9 mouse cellular contexts compared by ENCODE assay signal in genomic region chr7:25402671-25403101, GRCm38 (mm10). TPM values are rescaled to one million over a fixed set of nuclear protein-coding genes. Genes with fewer than 3 reads are reported as not detected.
DNase-seq lines count a peak whose midpoint lies in the region; ATAC-seq and TF ChIP-seq lines count a peak whose summit lies in the region.
"Had no signal": no experiment of that assay in that cellular context is flagged by ENCODE, and none has a peak within 500 bp of the region (broad histone marks: within the 10 kb centered on the region; RNA-seq: fewer than 3 reads in every experiment).

No protein-coding gene starts in this region.

- no peaks in the 10 kb centered on the region for H3K36me3 ChIP-seq in heart, embryonic 16.5 days (ENCODE audit: control insufficient read depth, insufficient read depth)
- no peaks in the 10 kb centered on the region for H3K36me3 ChIP-seq in limb, embryonic 13.5 days

- H3K4me2 ChIP-seq in heart, embryonic 16.5 days (ENCODE audit: low read depth, low read length): no peak overlapping the region
- no peak overlapping the region; the same call in 1 of the 2 replicates for H3K4me2 ChIP-seq in limb, embryonic 13.5 days (replicated peaks)

- 0% methylated on average over 2 of the region's 2 CpGs for WGBS in heart, embryonic 16.5 days
- 2% methylated on average over 2 of the region's 2 CpGs for WGBS in limb, embryonic 13.5 days
- WGBS in olfactory bulb, adult 2 months: 4% methylated on average over 2 of the region's 2 CpGs

- H3K27ac ChIP-seq in heart, embryonic 16.5 days (ENCODE audit: low read length): no peak overlapping the region
- H3K27ac ChIP-seq in limb, embryonic 13.5 days: peak overlapping the region; percentile 65; the same call in 1 of the 2 replicates
- H3K27ac ChIP-seq in olfactory bulb, adult 2 months (ENCODE audit: insufficient read depth, low read depth, low read length): no peak overlapping the region

- no peak for ATAC-seq in cerebellum, adult (ENCODE audit: insufficient number of reproducible peaks, low FRiP score, low TSS enrichment)
- peak; percentile 41; the same call in 1 of the 2 replicates for ATAC-seq in heart, embryonic 16.5 days (replicated peaks; ENCODE audit: extremely low read depth, insufficient read depth, low FRiP score)
- ATAC-seq in limb, embryonic 13.5 days (ENCODE audit: low FRiP score, low read depth): no peak

- no peak overlapping the region for H3K9ac ChIP-seq in heart, embryonic 16.5 days (ENCODE audit: low read length)
- H3K9ac ChIP-seq in limb, embryonic 13.5 days: no peak overlapping the region

- H3K4me3 ChIP-seq in heart, embryonic 16.5 days (ENCODE audit: low read length): no peak overlapping the region
- H3K4me3 ChIP-seq in limb, embryonic 13.5 days: no peak overlapping the region
- no peak overlapping the region for H3K4me3 ChIP-seq in olfactory bulb, adult 2 months (ENCODE audit: insufficient read depth, low read depth, low read length)
- H3K4me3 ChIP-seq: megakaryocyte, embryonic 14.5 days had no signal

- peaks cover 6% of the 10 kb centered on the region; the same call in 1 of the 2 replicates for H3K4me1 ChIP-seq in heart, embryonic 16.5 days (ENCODE audit: control insufficient read depth, insufficient read depth, low read length)
- H3K4me1 ChIP-seq in limb, embryonic 13.5 days: peaks cover 31% of the 10 kb centered on the region
- H3K4me1 ChIP-seq in olfactory bulb, adult 2 months (ENCODE audit: control insufficient read depth, insufficient read depth, low read length): 0 out of 2 replicates have a peak, but pooled peaks cover 3% of the 10 kb centered on the region

- DNase-seq in cerebellum, adult 11 months: peak; percentile 39
- peak; percentile 79 for DNase-seq in 3T3-L1 (ENCODE audit: low read depth, low spot score)
- peak; percentile 78 for DNase-seq in adrenal gland, postnatal 10 days
- DNase-seq in ovary, postnatal 14 days (ENCODE audit: low spot score): no peak

- no peaks in the 10 kb centered on the region for H3K27me3 ChIP-seq in heart, embryonic 16.5 days (ENCODE audit: control insufficient read depth, insufficient read depth, low read length)
- no peaks in the 10 kb centered on the region for H3K27me3 ChIP-seq in limb, embryonic 13.5 days

- no peak for TF ChIP-seq POLR2A in olfactory bulb, adult 2 months (IDR thresholded peaks at IDR 0.05; ENCODE audit: insufficient read depth, low read depth, low read length)

- H3K9me3 ChIP-seq in heart, embryonic 16.5 days (replicated peaks; ENCODE audit: control insufficient read depth, low read length): no peaks in the 10 kb centered on the region
- no peaks in the 10 kb centered on the region for H3K9me3 ChIP-seq in limb, embryonic 13.5 days
- H3K9me3 ChIP-seq: megakaryocyte, embryonic 14.5 days had no signal

- TF ChIP-seq CTCF in olfactory bulb, adult 2 months (IDR thresholded peaks at IDR 0.05; ENCODE audit: insufficient read depth, low read depth, low read length): peak; percentile 38; the same call in 1 of the 2 replicates

RNA-seq across cellular contexts. Expression of gene Lipe, which starts 4.2 kb away (rescaled TPM):
- total RNA-seq in adrenal gland, postnatal 10 days (2021): 100 to 1,000 TPM; 391 to 441 TPM
- polyA plus RNA-seq in heart, embryonic 16.5 days (2015; fragmentation: Nextera tagmentation; extraction: Ambion mirVana): 8.3 and 8.6 TPM in 2 replicates
- 11.5 and 11.8 TPM in 2 replicates for polyA plus RNA-seq in limb, embryonic 13.5 days (2015; fragmentation: Nextera tagmentation; extraction: Ambion mirVana)
- polyA plus RNA-seq in olfactory bulb, adult 2 months (2012; ENCODE audit: insufficient read depth, insufficient read length, low replicate concordance, missing spikeins): not detected in 2 replicates

RNA-seq across cellular contexts. Expression of gene Cxcl17, which starts 10.0 kb away (rescaled TPM):
- not detected for total RNA-seq in adrenal gland, postnatal 10 days (2021)
- polyA plus RNA-seq in heart, embryonic 16.5 days (2015; fragmentation: Nextera tagmentation; extraction: Ambion mirVana): 0.38 and 0.41 TPM in 2 replicates
- polyA plus RNA-seq in limb, embryonic 13.5 days (2015; fragmentation: Nextera tagmentation; extraction: Ambion mirVana): 0.61 and 0.73 TPM in 2 replicates
- not detected in 2 replicates for polyA plus RNA-seq in olfactory bulb, adult 2 months (2012; ENCODE audit: insufficient read depth, insufficient read length, low replicate concordance, missing spikeins)

RNA-seq across cellular contexts. Expression of gene Cnfn, which starts 33.2 kb away (rescaled TPM):
- not detected for total RNA-seq in adrenal gland, postnatal 10 days (2021)
- polyA plus RNA-seq in heart, embryonic 16.5 days (2015; fragmentation: Nextera tagmentation; extraction: Ambion mirVana): 0.74 and 0.87 TPM in 2 replicates
- 0.92 TPM in 1 of 2 replicates, not detected in the other for polyA plus RNA-seq in limb, embryonic 13.5 days (2015; fragmentation: Nextera tagmentation; extraction: Ambion mirVana)
- not detected in 2 replicates for polyA plus RNA-seq in olfactory bulb, adult 2 months (2012; ENCODE audit: insufficient read depth, insufficient read length, low replicate concordance, missing spikeins)
